Mouse (Mus musculus): ENCODE data around the gene Dmgdh.

Gene Dmgdh

DNA sequence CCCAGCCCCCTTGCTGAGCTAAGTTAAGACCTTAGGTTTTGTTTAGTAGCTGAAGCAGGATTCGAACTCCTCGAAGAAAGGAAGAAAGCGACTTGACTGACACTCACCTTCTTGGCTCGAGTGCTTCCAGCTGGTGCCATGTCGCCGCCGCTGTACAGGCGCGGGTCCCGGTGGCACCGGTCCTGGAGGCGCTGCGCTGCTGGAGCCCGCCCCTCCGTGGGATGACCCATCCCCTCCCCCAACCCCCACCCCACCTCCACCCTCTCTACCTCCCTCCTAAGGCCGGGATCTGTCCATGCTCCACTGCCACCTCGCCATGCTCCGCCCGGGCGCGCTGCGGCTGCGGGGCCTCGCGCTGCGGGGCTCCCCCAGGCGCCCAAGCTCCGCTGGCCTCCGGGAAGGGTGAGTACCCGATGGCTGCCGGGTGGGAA is at the start of gene Dmgdh, which contains the start of gene Bhmt2:
TSS of gene Dmgdh (plus strand) at position 303 of the 431 bp plus-strand sequence.
TSS of gene Bhmt2 (minus strand) at position 172 of the 431 bp plus-strand sequence.
- DNase-seq (ENCODE audit: low spot score) = peak; percentile 52

DNA sequence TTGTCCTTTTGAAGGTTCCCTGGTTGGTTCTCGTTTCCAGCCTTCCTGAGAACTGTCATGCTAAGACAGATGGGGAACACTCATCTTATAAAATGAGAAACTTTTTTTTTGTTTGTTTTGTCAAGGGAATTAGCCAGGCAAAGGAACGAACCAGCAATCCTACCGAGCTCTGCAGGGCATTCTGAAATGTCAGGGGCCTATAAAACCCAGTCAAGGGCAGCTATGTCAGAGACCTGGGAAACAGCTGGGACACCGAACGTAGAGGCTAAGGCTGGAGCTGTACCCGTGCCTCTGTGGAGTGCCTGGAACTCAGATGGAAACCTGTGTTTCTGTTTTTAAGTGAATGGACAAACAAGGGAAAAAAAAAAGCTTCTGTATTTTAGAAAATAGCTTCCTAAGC is 45.4 kb upstream of the Dmgdh start:
- DNase-seq (ENCODE audit: low spot score) = no peak

DNA sequence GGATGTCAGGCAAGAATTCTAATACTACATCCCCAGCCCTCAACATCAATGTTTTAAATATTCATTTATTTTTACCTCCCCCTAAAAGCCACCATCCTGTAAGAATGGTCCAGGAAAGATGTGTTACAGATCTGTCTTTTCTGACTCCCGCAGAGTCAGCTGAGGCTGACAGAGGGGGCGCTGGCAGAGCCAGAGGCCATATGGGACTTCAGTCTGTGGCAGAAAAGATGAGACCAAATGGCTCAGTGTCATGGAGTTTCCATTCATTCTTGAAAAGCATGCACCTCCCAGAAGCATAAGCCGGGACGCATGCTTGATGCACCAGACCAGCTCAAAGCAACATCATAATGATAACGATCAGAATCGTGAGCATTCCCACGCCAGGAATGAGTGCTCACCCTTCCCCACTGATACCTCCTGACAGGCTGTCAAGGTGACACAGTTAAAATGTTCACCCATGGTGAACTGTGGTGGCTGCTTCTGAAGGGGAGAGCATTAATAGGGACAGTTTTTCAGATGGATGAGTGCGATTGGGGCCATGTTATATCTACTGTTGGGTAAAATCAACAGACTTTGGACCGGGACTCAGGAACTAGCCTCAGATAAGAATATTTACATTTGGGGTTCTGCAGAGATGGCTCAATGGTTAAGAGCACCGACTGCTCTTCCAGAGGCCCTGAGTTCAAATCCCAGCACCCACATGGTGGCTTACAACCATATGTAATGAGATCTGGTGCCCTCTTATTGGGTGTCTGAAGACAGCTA is 43.1 kb upstream of the Dmgdh start:
- DNase-seq (ENCODE audit: low spot score) = no peak

DNA sequence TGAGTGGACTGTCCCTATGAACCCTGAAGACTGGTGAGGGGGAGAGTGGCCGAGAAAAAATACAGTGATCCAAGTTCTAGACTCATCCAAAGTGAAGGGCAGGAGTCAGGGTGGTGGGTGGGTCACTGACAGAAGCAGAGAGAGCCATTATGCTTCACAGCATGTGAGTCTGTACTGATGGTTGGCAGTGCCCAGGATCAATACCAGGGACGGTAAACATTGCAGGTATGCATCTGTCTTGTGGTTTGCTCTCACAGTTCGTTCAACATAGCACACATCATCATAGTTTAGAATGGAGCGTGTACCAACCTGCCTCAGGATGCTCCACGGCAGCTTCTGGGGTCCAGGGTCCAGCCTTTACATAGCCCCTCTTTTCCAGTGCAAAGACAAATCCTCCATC is 41.3 kb upstream of the Dmgdh start:
- no peak for DNase-seq (ENCODE audit: low spot score)

DNA sequence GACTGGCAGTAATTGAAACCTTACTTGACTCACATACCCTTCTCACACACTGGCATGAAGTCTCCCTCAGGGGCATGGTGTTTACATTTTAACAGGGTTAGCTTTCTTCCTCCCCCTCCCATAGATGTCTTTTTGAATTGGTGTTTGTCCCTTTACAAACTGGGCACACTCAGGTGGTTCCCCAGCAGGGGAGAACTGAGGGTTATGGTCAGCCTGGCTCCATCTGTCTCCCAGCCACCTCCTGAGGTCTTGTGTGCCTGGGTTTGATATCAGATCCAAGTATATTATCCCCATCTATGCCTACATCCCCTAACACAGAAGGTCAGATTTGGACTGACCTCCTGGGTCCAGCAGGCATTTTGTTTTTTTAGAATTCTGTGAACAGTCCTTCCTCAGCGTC is 37.7 kb upstream of the Dmgdh start:
- no peak for DNase-seq (ENCODE audit: low spot score)

DNA sequence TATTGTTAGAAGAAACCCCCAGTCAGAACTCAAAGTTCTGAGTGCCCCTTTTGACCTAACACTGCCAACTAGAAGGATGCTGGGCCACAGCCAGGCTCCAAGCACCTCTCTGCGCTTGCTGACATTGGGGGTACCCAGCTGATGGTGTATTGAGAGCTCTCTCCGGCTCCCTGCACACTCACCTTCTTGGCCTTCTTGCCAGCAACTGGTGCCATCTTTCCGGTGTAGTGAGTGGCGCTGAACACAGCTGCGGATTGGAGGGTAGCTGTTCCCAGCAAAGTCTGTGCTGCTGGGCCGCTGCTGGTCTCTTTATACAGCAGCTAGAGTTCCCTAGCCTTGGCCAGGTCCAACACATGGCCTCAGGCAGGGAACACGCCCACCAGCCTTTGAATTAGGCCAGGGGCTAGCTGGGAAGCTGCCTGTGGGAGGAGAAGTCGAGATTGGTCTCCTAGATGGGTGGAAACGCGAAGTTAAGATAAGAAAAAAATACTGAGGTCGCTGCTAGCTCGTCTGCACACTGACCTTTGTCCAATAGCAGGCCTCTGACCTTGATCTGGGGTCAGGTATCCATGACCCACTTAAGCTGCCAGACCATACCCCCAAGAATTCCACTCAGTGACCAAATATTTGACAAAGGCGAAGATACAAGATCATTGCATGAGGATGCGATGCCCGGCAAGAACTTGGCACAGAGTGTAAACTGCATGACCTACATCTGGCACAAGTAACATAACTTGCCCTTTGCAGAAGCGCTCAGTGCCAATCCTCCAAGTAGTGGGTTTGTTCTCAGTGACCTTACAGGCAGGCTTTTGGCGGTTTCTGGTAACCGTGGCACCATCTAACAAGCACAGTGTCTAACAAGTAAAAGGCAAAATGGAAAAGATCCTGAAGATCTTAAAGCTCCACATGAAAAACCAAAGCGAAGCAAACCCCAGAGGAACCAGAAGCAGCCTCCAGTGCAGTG is 36.7 kb upstream of the Dmgdh start, which contains the start of gene Bhmt:
TSS of gene Bhmt (minus strand) at position 680 of the 964 bp plus-strand sequence.
- DNase-seq (ENCODE audit: low spot score) = peak; percentile 38

DNA sequence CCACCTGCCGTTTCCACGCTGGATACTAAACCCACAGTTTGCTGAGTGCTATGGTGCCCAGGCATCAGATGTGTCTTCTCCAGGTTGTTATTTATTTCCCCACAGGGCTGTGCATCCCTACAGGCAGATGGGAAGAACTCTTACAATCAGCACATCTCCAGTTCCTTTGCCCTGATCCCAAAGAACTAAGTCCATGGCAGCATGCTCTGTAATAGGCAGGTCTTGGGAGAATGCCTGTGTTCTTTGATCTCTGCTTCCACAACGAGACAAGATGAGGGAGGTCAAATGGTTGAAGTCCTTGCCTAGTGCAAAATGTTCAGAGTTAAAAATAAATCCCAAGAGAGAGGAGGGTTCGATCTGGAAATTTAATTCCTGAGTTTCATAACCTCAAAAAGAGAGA is 34.6 kb upstream of the Dmgdh start:
- DNase-seq (ENCODE audit: low spot score) = peak; percentile 8

DNA sequence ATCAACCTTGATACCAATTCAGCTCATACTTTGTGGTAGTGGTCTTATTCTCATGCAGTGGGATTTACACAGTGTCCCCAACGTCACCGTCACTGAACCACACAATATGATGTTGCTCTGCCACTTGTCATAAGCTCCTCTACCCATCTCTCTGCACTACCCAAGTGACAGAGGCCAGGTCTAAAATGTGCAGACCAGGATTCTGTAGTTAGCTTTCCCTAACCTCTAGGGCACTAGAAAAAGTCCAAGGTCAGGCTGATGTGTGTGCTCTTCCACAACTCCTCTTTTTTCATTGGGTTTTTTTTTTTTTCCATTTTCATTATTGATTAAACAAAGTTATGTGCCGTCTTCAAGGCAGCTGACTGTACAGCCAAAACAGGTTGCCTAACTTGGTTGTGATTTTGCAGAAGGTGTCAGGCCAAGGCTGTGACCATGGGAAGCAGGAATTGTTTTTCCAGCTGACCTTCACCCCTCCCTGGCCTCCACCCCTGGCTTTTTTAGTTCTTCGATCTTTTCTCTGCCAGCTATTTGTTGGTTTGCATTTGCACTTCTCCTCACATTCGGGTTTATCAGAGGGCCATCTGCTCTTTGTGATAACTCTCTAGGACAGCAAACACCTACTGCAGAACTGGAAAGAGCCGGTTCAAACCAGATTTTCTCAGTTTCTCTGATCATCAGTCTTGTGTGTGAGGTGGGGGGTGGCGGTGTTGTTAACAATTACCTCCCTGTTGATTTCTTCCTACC is 25.7 kb upstream of the Dmgdh start:
- peak; percentile 89 for DNase-seq (ENCODE audit: low spot score)

DNA sequence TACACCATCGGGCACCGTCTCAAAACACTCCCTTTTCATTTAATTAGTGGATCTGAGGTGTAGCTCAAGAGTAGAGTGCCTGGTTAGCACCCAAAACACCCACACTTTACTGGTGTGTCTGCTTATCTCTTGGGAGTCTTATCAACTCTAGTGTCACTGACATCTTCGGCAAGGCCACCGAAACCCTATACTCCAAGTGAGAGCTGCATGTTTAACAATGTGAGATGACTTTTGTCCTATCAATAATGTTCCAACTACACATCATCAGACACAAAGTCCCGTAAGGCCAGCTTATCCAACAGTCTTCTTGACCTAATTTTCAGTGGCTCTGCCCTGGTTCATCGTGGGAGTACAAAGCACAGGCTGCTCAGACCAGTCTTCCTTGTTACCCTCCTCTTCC is 20.9 kb upstream of the Dmgdh start:
- DNase-seq (ENCODE audit: low spot score) = no peak

DNA sequence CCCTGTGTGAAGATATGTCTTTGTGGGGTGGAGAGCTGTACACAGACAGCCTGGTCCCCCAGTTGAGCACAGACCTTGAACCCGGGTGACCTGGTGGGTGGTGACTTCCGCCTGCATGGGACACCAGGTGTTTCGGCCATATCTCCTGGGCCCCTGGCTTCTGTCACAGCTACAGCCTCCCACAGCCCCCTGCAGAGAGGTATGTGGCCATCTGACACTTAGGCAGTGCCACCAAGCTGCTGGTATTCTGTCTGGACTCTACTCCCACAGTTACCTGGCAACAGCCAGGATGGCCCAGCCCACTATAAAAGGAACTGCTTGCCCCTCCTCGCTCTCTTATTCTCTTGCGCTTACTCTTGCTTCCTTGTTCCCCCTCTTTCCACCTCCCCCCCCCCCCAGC is 16.3 kb upstream of the Dmgdh start:
- no peak for DNase-seq (ENCODE audit: low spot score)

DNA sequence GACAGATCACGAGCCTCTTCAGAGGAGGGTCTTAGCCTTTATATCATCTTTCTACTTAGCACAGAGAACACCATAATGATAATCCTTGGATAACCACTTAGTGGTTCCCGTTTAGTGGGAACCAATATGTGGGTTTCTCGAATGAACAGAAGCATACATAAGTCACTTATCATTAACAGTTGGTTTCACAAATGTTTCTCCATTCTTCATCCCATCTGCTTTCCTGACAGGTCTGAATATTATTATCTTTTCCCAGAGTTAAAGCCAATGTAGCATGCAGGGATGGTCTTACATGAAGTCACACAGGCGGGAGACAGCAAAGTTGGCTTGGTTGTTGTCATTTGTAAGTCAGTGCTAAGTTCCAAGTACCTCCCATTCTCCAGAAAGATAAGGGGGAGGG is 6.6 kb upstream of the Dmgdh start:
- no peak for DNase-seq (ENCODE audit: low spot score)

DNA sequence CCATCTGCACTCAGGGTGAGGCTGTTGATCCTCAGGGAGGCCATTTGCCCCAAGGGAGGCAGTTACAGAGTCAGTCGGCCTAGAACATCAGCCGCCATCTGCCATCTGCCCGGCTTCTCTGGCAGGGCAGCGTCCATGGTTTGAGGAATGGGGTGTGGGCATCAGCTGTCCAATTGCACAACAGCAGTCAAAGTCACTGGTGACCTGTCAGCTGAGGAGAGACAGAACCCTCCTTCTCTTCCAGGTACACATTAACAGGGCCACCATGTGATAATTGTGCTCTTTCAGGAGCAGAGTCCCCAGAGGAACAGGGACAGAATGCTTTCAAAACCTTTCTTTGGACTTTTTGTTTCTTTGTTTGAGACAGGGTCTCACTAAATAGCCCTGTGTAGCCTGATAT is 1.9 kb upstream of the Dmgdh start:
- DNase-seq (ENCODE audit: low spot score) = peak; percentile 67

DNA sequence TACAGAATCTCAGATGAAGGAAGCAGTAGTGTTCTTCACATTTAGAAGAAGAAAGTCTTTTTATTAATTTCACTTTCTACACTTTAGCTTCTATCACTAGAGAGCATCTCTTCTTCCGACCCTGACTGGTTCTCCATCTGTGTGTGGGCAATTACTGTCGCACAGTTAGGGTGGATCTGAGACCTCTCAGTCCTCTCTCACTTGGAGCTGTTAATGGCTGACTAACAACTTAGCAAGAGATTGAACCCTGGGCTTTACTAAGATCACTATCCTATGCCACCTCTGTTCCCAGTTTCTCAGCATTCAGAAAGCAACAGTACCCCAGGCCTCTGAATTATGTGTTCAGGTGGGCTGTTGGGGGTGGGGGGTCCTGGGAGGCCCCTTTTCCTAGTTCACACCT is 937 bp upstream of the Dmgdh start:
- no peak for DNase-seq (ENCODE audit: low spot score)

DNA sequence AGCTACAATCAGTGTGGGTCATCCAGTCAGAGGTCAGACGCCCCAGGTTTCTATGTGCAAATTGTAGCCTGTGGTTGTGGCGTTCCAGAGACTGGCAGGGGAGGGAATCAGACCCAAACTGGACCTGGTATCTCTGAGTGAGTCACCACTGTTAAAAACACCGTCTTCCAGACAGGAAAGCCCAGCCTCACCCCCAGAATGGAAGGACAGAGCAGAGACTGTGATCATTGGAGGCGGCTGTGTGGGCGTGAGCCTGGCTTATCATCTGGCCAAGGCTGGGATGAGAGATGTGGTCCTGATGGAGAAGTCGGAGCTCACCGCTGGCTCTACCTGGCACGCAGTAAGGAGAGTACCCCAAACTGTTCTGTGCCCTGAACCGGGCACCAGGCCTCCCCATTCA is 2.6 kb downstream of the Dmgdh start:
- DNase-seq (ENCODE audit: low spot score) = no peak

DNA sequence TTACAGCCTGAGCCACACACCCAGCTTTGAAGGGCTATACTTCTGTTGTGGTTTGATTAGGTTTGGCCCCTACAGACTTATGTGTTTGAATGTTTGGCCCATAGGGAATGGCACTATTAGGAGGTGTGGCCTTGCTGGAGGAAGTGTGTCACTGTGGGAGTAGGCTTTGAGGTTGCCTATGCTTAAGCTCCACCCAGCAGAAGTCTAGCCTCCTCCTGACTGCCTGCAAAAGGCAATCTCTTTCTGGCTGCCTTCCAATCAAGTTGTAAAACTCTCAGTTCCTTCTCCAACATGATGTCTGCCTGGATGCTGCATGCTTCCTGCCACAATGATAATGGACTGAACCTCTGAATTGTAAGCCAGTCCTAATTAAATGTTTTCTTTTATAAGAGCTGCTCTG is 9.1 kb downstream of the Dmgdh start:
- DNase-seq (ENCODE audit: low spot score) = no peak

DNA sequence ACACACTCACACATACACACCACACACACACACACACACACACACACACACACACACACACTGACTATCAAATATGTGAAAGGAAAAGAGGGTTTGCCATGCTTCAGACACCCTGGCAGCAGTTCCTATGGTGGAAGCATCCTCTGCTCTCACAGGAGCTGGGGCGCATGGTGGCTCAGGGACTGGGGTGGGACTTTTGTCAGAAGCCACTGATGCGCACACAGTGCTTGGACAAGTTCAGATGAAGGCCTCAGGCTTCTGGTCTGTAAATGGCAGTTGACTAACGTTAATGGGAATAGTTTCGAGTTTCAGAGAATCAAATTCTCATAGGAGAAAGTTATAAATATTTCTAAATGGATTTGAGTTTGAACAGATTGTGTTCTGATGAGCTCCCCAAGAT is 11.0 kb downstream of the Dmgdh start:
- no peak for DNase-seq (ENCODE audit: low spot score)

DNA sequence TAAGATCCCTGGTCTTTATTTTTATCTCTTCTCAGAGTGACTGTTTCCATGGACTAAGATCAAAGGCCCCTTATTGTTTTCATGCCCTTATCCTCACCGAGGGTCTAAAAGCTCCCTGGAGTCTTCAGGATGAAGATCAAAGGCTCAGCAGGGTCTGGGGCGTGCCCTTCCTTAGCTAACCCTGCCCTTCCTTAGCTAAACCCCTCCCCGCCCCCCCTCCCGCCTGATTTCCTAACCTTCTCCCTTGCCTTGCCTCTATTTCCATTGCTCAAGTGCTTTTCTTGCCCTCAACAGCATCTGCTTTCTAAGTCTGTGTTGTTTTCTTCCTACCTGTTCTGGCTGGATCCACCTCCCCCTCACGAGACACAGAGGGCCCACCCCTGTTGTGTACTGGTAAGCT is 13.1 kb downstream of the Dmgdh start:
- DNase-seq (ENCODE audit: low spot score) = peak; percentile 7

DNA sequence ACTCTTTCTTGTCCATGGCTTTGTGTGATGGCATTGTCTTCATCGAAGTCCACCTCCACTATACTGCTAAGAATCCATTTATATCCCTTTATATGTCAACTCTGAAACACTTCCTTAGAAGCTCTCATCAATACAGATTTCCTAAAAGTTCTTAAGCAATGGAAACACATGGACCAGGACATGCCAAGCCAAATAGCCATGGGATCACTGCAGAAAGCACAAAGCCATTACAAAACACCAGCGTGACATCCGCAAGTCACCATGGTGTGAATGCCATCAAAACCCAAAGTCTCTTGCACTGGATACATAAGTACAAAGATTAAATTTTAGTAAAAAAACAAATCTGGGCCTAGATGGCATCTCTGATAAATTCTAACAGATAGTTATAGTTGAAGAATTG is 15.3 kb downstream of the Dmgdh start:
- no peak for DNase-seq (ENCODE audit: low spot score)

DNA sequence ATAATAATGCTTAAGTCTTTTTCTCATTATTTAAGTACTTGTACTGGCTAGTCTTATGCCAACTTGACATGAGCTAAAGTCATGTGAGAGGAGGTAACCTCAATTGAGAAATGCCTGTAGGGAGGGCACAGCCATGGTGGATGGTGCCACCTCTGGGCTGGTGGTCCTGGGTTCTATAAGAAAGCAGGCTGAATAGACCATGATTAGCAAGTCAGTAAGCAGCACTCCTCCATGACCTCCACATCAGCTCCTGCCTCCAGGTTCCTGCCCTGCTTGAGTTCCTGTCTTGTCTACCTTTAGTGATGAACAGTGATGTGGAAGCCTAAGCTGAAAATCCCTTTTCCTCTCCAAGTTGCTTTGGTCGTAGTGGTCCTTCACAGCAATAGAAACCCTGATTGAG is 16.6 kb downstream of the Dmgdh start:
- no peak for DNase-seq (ENCODE audit: low spot score)

DNA sequence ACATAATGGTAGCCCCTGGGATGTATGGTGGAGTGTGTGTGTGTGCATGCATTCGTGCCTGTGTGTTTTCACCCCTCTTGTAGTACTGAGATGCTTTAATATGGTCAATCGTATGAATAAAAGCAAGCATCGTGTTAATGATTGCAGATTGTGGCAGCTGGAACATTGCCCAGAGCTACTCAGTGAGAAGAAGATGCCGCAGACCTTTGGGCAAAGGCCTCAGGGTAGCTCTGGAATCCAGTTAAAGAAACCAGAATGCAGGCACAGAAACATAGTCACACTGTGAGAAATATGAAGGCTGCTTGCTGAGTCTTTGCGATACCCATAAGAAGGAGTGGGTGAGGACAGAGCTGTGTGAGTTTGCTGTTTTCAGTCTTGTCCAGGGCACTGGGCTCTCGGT is 24.6 kb downstream of the Dmgdh start:
- DNase-seq (ENCODE audit: low spot score) = no peak

DNA sequence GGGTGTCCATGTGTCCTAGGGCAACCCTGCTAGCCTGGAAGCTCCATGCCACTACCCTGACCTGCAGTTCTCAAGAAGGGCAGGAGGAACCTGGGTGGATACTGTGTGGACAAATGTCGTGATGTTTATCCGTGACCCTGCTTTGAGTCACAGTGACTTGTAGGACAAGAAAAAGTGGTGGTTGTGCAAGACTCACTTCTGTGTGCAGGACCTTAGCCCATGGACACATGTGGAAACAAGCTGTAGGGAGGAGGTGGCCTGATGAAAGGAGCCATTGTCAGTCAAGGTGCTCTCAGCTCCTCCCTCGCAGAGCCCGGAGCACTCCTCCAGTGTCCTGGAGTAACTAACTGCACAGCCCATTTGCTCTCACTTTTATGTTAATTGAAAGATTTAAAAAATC is 31.5 kb downstream of the Dmgdh start:
- DNase-seq (ENCODE audit: low spot score) = peak; percentile 3

DNA sequence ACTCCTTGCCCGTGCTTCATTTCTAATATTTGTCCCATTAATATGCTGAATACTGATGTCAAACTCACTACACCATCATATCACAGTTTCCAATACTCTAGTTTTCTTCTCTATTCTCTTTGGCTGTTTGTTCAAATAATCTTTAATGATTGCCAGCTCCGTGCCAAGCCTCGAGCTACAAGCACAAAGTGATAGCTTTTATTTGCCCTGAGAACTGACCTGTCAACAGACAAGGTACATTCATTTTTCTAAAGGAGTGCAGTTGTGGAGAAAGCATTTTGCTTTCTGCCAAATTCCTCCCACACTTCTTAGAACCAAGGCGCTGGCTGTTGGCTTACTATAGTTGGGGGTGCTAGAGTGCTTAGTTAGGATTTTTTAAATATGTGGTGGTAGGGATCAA is 33.0 kb downstream of the Dmgdh start:
- DNase-seq (ENCODE audit: low spot score) = no peak

Data from yolk sac, embryonic 10.5 days (tissue).